Mouse (Mus musculus): ENCODE data around the gene Banp. TPM values are rescaled to one million over a fixed set of nuclear protein-coding genes. Genes with fewer than 3 reads are reported as not detected.

Gene Banp
- polyA plus RNA-seq, 1 experiment from 2014 or later: 23.1 TPM

- no peak for ATAC-seq (replicated peaks; ENCODE audit: low FRiP score, low read depth)
- H3K9me3 ChIP-seq (replicated peaks; ENCODE audit: low read length): no peaks in the 10 kb centered on the region
- H3K4me3 ChIP-seq (replicated peaks; ENCODE audit: low read depth, low read length): no peak overlapping the region
- H3K4me2 ChIP-seq (ENCODE audit: low read length): no peak overlapping the region
- no peak for DNase-seq (ENCODE audit: low spot score)
- no peak for TF ChIP-seq CTCF (IDR thresholded peaks at IDR 0.05; ENCODE audit: low read depth)
- no peaks in the 10 kb centered on the region for H3K36me3 ChIP-seq (ENCODE audit: insufficient read depth, low read length)
- no peak overlapping the region for H3K27ac ChIP-seq
- H3K4me1 ChIP-seq (replicated peaks; ENCODE audit: insufficient read depth, low read length): no peaks in the 10 kb centered on the region
- no peak overlapping the region for H3K9ac ChIP-seq (ENCODE audit: low read depth, low read length)
- WGBS: 68% methylated on average over 4 of the region's 4 CpGs
- no peaks in the 10 kb centered on the region for H3K27me3 ChIP-seq (ENCODE audit: insufficient read depth, low read length)
Measured at GRCm38 (mm10) chr8:122039452-122039851, 89.9 kb downstream of the Banp start.

- Histone ChIP-seq H3K4me2 (ENCODE audit: low read length) (no peak overlapping the region), H3K9ac (ENCODE audit: low read depth, low read length) (no peak overlapping the region), H3K4me3 (replicated peaks; ENCODE audit: low read depth, low read length) (no peak overlapping the region), H3K27me3 (ENCODE audit: insufficient read depth, low read length) (no peaks in the 10 kb centered on the region), H3K27ac (no peak overlapping the region), H3K36me3 (ENCODE audit: insufficient read depth, low read length) (no peaks in the 10 kb centered on the region), H3K4me1 (replicated peaks; ENCODE audit: insufficient read depth, low read length) (no peaks in the 10 kb centered on the region), H3K9me3 (replicated peaks; ENCODE audit: low read length) (no peaks in the 10 kb centered on the region)
- DNase-seq (ENCODE audit: low spot score) (no peak), ATAC-seq (replicated peaks; ENCODE audit: low FRiP score, low read depth) (no peak)
- WGBS: 59% methylated on average over 15 of the region's 15 CpGs
- peak; percentile 57 for TF ChIP-seq CTCF (IDR thresholded peaks at IDR 0.05; ENCODE audit: low read depth)
Measured at GRCm38 (mm10) chr8:122047206-122047870, 97.8 kb downstream of the Banp start.

GRCm38 (mm10) chr8:122049266-122049665 is 99.7 kb downstream of the Banp start:
- H3K27me3 ChIP-seq (ENCODE audit: insufficient read depth, low read length): no peaks in the 10 kb centered on the region
- H3K4me1 ChIP-seq (replicated peaks; ENCODE audit: insufficient read depth, low read length): no peaks in the 10 kb centered on the region
- ATAC-seq (replicated peaks; ENCODE audit: low FRiP score, low read depth): no peak
- 84% methylated on average over 4 of the region's 4 CpGs for WGBS
- DNase-seq (ENCODE audit: low spot score): no peak
- H3K36me3 ChIP-seq (ENCODE audit: insufficient read depth, low read length): no peaks in the 10 kb centered on the region
- no peak overlapping the region for H3K4me2 ChIP-seq (ENCODE audit: low read length)
- TF ChIP-seq CTCF (IDR thresholded peaks at IDR 0.05; ENCODE audit: low read depth): no peak
- H3K27ac ChIP-seq: no peak overlapping the region
- no peaks in the 10 kb centered on the region for H3K9me3 ChIP-seq (replicated peaks; ENCODE audit: low read length)
- H3K4me3 ChIP-seq (replicated peaks; ENCODE audit: low read depth, low read length): no peak overlapping the region
- H3K9ac ChIP-seq (ENCODE audit: low read depth, low read length): no peak overlapping the region

- Histone ChIP-seq H3K9ac (ENCODE audit: low read depth, low read length) (no peak overlapping the region), H3K27me3 (ENCODE audit: insufficient read depth, low read length) (no peaks in the 10 kb centered on the region), H3K4me1 (replicated peaks; ENCODE audit: insufficient read depth, low read length) (no peaks in the 10 kb centered on the region), H3K27ac (no peak overlapping the region), H3K4me3 (replicated peaks; ENCODE audit: low read depth, low read length) (no peak overlapping the region), H3K36me3 (ENCODE audit: insufficient read depth, low read length) (no peaks in the 10 kb centered on the region), H3K9me3 (replicated peaks; ENCODE audit: low read length) (no peaks in the 10 kb centered on the region), H3K4me2 (ENCODE audit: low read length) (no peak overlapping the region)
- DNase-seq (ENCODE audit: low spot score) (no peak), ATAC-seq (replicated peaks; ENCODE audit: low FRiP score, low read depth) (no peak)
- no peak for TF ChIP-seq CTCF (IDR thresholded peaks at IDR 0.05; ENCODE audit: low read depth)
- WGBS: 75% methylated on average over 2 of the region's 2 CpGs
Measured at GRCm38 (mm10) chr8:122049923-122050322, 100.4 kb downstream of the Banp start.

- Histone ChIP-seq H3K4me1 (replicated peaks; ENCODE audit: insufficient read depth, low read length) (no peaks in the 10 kb centered on the region), H3K4me3 (replicated peaks; ENCODE audit: low read depth, low read length) (no peak overlapping the region), H3K27ac (no peak overlapping the region), H3K36me3 (ENCODE audit: insufficient read depth, low read length) (no peaks in the 10 kb centered on the region), H3K4me2 (ENCODE audit: low read length) (no peak overlapping the region), H3K27me3 (ENCODE audit: insufficient read depth, low read length) (no peaks in the 10 kb centered on the region), H3K9ac (ENCODE audit: low read depth, low read length) (no peak overlapping the region), H3K9me3 (replicated peaks; ENCODE audit: low read length) (no peaks in the 10 kb centered on the region)
- WGBS: 88% methylated on average over 9 of the region's 9 CpGs
- no peak for TF ChIP-seq CTCF (IDR thresholded peaks at IDR 0.05; ENCODE audit: low read depth)
- ATAC-seq (replicated peaks; ENCODE audit: low FRiP score, low read depth) (no peak), DNase-seq (ENCODE audit: low spot score) (no peak)
Measured at GRCm38 (mm10) chr8:122050620-122051019, 101.1 kb downstream of the Banp start.

- H3K4me3 ChIP-seq (replicated peaks; ENCODE audit: low read depth, low read length): no peak overlapping the region
- no peaks in the 10 kb centered on the region; the same call in 1 of the 2 replicates for H3K4me1 ChIP-seq (replicated peaks; ENCODE audit: insufficient read depth, low read length)
- H3K27me3 ChIP-seq (ENCODE audit: insufficient read depth, low read length): no peaks in the 10 kb centered on the region
- TF ChIP-seq CTCF (IDR thresholded peaks at IDR 0.05; ENCODE audit: low read depth): no peak
- no peaks in the 10 kb centered on the region for H3K9me3 ChIP-seq (replicated peaks; ENCODE audit: low read length)
- ATAC-seq (replicated peaks; ENCODE audit: low FRiP score, low read depth): no peak
- DNase-seq (ENCODE audit: low spot score): peak; percentile 26
- H3K27ac ChIP-seq: no peak overlapping the region
- H3K36me3 ChIP-seq (ENCODE audit: insufficient read depth, low read length): no peaks in the 10 kb centered on the region
- no peak overlapping the region for H3K4me2 ChIP-seq (ENCODE audit: low read length)
- no peak overlapping the region for H3K9ac ChIP-seq (ENCODE audit: low read depth, low read length)
- 25% methylated on average over 10 of the region's 10 CpGs for WGBS
Measured at GRCm38 (mm10) chr8:122055321-122055720, 105.8 kb downstream of the Banp start.

- no peak for TF ChIP-seq CTCF (IDR thresholded peaks at IDR 0.05; ENCODE audit: low read depth)
- no peak overlapping the region for H3K9ac ChIP-seq (ENCODE audit: low read depth, low read length)
- no peak overlapping the region for H3K4me3 ChIP-seq (replicated peaks; ENCODE audit: low read depth, low read length)
- 29% methylated on average over 1 of the region's 1 CpGs for WGBS
- no peaks in the 10 kb centered on the region; the same call in 1 of the 2 replicates for H3K4me1 ChIP-seq (replicated peaks; ENCODE audit: insufficient read depth, low read length)
- no peaks in the 10 kb centered on the region for H3K36me3 ChIP-seq (ENCODE audit: insufficient read depth, low read length)
- no peaks in the 10 kb centered on the region for H3K27me3 ChIP-seq (ENCODE audit: insufficient read depth, low read length)
- ATAC-seq (replicated peaks; ENCODE audit: low FRiP score, low read depth): peak; percentile 38; the same call in 1 of the 2 replicates
- no peaks in the 10 kb centered on the region for H3K9me3 ChIP-seq (replicated peaks; ENCODE audit: low read length)
- H3K4me2 ChIP-seq (ENCODE audit: low read length): no peak overlapping the region
- 0 out of 2 replicates have a peak overlapping the region, but pooled peaks have one; percentile 26 for H3K27ac ChIP-seq
- DNase-seq (ENCODE audit: low spot score): no peak
Measured at GRCm38 (mm10) chr8:122056113-122056512, 106.6 kb downstream of the Banp start.

All from kidney, postnatal 0 days (tissue).